Mouse (Mus musculus): ENCODE data around the gene Flywch2.

- TF ChIP-seq CTCF (IDR thresholded peaks at IDR 0.05; ENCODE audit: insufficient read depth, low read length) (no peak), POLR2A (IDR thresholded peaks at IDR 0.05; ENCODE audit: borderline replicate concordance, extremely low read depth, low read depth, low read length) (no peak)
Observed at GRCm38 (mm10) chr17:23740598-23741021, 45.3 kb downstream of the Flywch2 start, which contains the start of gene Paqr4.
